Mouse (Mus musculus) hindbrain, embryonic 12.5 days (tissue): ENCODE data around the gene Atp1b2. TPM values are rescaled to one million over a fixed set of nuclear protein-coding genes. Genes with fewer than 3 reads are reported as not detected.
"Not testable (repeated sequence)": the region's sequence is repeated elsewhere in the genome, so short reads cannot be mapped to it uniquely, and the experiment has no call there.

ENCODE experiments used
- ATAC-seq: fragments of 200-750 bp; cut with Nextera tagmentation; 2 replicates; pipeline ENCODE4 v1.8.0; 2017; ENCODE audit warnings: moderate TSS enrichment; ENCODE audit not compliant: low FRiP score
- H3K27ac ChIP-seq: fragments of 300-500 bp; sonication (generic); 2 replicates; pipeline ENCODE4 v1.5.1; 2016; ENCODE audit warnings: mild to moderate bottlenecking
- H3K27me3 ChIP-seq: fragments of 300-500 bp; sonication (generic); 2 replicates; pipeline ENCODE4 v1.6.1; 2016; ENCODE audit warnings: mild to moderate bottlenecking
- H3K36me3 ChIP-seq: fragments of 300-500 bp; sonication (generic); 2 replicates; pipeline ENCODE4 v1.6.1; 2016; ENCODE audit warnings: mild to moderate bottlenecking
- H3K4me1 ChIP-seq: fragments of 300-500 bp; sonication (generic); 2 replicates; pipeline ENCODE4 v1.6.1; 2016
- H3K4me2 ChIP-seq: fragments of 300-500 bp; sonication (generic); replicated peaks from 2 replicates; pipeline ENCODE4 v1.6.1; 2016; ENCODE audit warnings: mild to moderate bottlenecking
- H3K4me3 ChIP-seq: fragments of 300-500 bp; sonication (generic); 2 replicates; pipeline ENCODE4 v1.5.1; 2016; ENCODE audit warnings: mild to moderate bottlenecking
- H3K9ac ChIP-seq: fragments of 300-500 bp; sonication (generic); 2 replicates; pipeline ENCODE4 v1.6.1; 2016; ENCODE audit warnings: mild to moderate bottlenecking, moderate library complexity
- H3K9me3 ChIP-seq: fragments of 300-500 bp; sonication (generic); replicated peaks from 2 replicates; pipeline ENCODE4 v1.6.1; 2016; ENCODE audit warnings: mild to moderate bottlenecking
- WGBS: fragments of 180-500 bp; shearing (Covaris S2); methylation state at CpG from one replicate; pipeline ENCODE4 v1.1.7; 2016; 5-methylcytosine and 5-hydroxymethylcytosine counted together
- polyA plus RNA-seq: library from polyadenylated mRNA; unstranded; fragments of >200 nt; fragmentation: Nextera tagmentation; extraction: Ambion mirVana; gene quantifications from 2 replicates; pipeline ENCODE4 v1.2.1, GENCODE M21; 2016

Atp1b2 gene
- polyA plus RNA-seq, 1 experiment from 2014 or later: 12.1 TPM

GRCm38 (mm10) chr11:69621571-69622268 is 16.0 kb upstream of the Atp1b2 start, which contains the start of gene Sat2:
Gene Sat2, plus strand, starts transcription at chr11:69622024.
- H3K27ac ChIP-seq: peak within 1 kb of the TSS; percentile 75

DNA sequence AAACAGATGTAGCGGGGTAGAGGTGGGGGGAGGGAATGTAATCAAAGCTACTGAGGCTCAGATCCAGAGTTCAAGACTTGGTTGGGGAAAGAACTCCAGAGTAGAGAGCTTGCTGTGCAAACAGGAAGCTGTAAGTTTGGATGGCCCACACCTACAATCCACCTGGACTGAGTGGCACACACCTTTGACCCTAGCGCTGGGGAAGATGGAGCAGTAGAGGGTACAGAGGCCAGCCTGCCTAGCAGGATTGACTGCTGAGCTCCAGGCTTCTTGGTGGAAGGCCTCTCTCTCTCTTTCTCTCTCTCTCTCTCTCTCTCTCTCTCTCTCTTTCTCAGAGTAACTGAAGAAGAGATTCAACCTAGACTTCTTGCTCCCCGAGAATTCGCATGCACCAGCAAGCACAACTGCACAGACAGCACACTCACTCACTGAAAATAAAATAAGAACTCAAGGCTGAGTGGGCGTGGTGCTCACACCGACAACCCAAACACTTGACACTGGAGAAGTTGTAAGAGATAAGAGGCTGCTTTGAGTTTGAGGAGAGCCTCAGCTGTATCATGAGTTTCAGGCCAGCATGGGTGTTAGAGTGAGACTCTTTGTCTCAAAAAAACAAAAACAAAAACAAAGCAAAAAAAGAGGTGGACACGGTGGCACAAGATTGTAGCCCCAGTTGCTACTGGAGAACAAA is 14.8 kb upstream of the Atp1b2 start:
- H3K4me1 ChIP-seq: peaks cover 16% of the 10 kb centered on the region
- ATAC-seq: no peak
- no peak overlapping the region for H3K9ac ChIP-seq
- H3K36me3 ChIP-seq: no peaks in the 10 kb centered on the region
- no peaks in the 10 kb centered on the region for H3K9me3 ChIP-seq
- no peak overlapping the region for H3K27ac ChIP-seq
- no peak overlapping the region for H3K4me2 ChIP-seq
- WGBS: 90% methylated on average over 7 of the region's 7 CpGs
- H3K4me3 ChIP-seq: no peak overlapping the region
- peaks cover 4% of the 10 kb centered on the region; the same call in 1 of the 2 replicates for H3K27me3 ChIP-seq

More at GRCm38 (mm10) chr11:69621571-69622268, 16.0 kb upstream of the Atp1b2 start, which contains the start of gene Sat2:
- H3K4me2 ChIP-seq: peak within 1 kb of the TSS; percentile 74
- ATAC-seq: peak; percentile 81
- no peaks in the 10 kb centered on the region for H3K36me3 ChIP-seq
- peaks cover 2% of the 10 kb centered on the region; the same call in 1 of the 2 replicates for H3K27me3 ChIP-seq
- no peaks in the 10 kb centered on the region for H3K9me3 ChIP-seq
- WGBS: 1% methylated on average over 20 of the region's 20 CpGs
- peaks cover 16% of the 10 kb centered on the region for H3K4me1 ChIP-seq
- peak within 1 kb of the TSS; percentile 48 for H3K4me3 ChIP-seq
- peak within 1 kb of the TSS; percentile 78 for H3K9ac ChIP-seq

DNA sequence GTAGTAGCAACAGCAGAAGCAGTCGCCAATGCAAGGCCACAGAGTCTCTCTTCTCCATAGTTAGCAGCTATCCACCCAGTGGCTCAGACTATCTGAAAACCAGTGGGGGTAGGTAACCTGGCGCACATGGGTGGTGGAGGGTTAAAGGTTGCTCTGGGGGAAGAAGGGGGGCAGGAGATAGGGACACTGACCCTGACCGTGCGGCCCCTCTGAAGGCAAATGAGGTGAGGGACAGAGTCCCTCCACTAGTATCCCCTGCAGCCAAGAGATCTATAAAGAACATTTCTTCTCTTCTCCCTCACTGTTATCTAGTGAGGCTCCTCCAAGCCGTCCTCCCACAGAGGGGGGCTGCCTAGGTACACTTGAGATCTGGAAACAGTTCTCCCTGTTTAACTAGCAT is 12.1 kb upstream of the Atp1b2 start, which contains the start of gene Shbg:
TSS of gene Shbg (minus strand) at position 101 of the 400 bp plus-strand sequence.
- H3K4me2 ChIP-seq: no peak within 1 kb of the TSS
- H3K9me3 ChIP-seq: no peaks in the 10 kb centered on the region
- H3K27me3 ChIP-seq: peaks cover 6% of the 10 kb centered on the region; the same call in 1 of the 2 replicates
- H3K4me3 ChIP-seq: no peak within 1 kb of the TSS
- H3K9ac ChIP-seq: no peak within 1 kb of the TSS
- no peaks in the 10 kb centered on the region for H3K36me3 ChIP-seq
- H3K27ac ChIP-seq: no peak within 1 kb of the TSS
- H3K4me1 ChIP-seq: peaks cover 15% of the 10 kb centered on the region
- WGBS: 79% methylated on average over 5 of the region's 5 CpGs
- ATAC-seq: no peak

GRCm38 (mm10) chr11:69616781-69617180 is 11.0 kb upstream of the Atp1b2 start:
- H3K4me1 ChIP-seq: peaks cover 8% of the 10 kb centered on the region
- H3K4me3 ChIP-seq: no peak overlapping the region
- peaks cover 6% of the 10 kb centered on the region; the same call in 1 of the 2 replicates for H3K27me3 ChIP-seq
- H3K27ac ChIP-seq: no peak overlapping the region
- H3K9me3 ChIP-seq: no peaks in the 10 kb centered on the region
- no peaks in the 10 kb centered on the region for H3K36me3 ChIP-seq
- H3K9ac ChIP-seq: no peak overlapping the region
- WGBS: 42% methylated on average over 10 of the region's 10 CpGs
- ATAC-seq: no peak
- H3K4me2 ChIP-seq: no peak overlapping the region

- not testable (repeated sequence) for H3K27me3 ChIP-seq, H3K4me1 ChIP-seq, ATAC-seq, H3K27ac ChIP-seq, H3K4me2 ChIP-seq, H3K4me3 ChIP-seq, H3K9me3 ChIP-seq, H3K36me3 ChIP-seq, H3K9ac ChIP-seq
- 57% methylated on average over 11 of the region's 11 CpGs for WGBS
Observed at GRCm38 (mm10) chr11:69614257-69614588, 8.5 kb upstream of the Atp1b2 start.

DNA sequence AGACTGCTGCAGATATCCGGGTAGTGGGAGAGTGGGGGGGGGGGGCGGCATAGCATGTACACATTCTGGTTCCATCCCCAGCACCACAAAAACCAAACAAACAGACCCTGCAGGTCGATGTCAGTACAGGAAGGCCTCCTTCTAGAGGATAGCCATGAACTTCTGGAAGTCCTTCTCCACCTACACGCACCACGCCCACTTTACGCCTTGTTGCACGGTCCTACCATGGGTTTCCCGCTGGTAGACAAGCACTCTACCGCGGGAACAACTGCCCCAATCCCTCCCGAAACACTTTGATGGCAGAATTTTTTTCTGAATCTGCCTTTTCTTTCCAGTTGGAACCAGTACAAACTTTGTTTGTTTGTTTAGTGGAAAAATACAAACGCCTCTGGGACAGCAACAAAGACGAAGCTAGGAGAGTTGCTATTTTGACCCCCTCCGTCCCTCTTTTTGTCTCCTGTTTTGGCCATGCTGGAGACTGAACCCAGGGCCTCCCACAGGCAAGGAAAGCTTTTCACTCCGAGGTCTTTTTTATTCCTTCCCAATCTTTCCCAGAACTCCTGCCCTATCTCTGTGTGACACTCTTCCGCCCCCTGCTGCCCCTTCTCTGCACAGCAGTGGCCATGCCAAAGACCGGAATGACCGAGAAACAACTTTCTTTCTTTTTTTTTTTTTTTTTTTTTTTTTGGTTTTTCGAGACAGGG is 8.0 kb upstream of the Atp1b2 start:
- Histone ChIP-seq H3K4me3 (no peak overlapping the region), H3K27ac (no peak overlapping the region), H3K9ac (peak overlapping the region; percentile 18; the same call in 1 of the 2 replicates), H3K9me3 (no peaks in the 10 kb centered on the region), H3K27me3 (peaks cover 6% of the 10 kb centered on the region; the same call in 1 of the 2 replicates), H3K4me1 (peaks cover 4% of the 10 kb centered on the region), H3K36me3 (no peaks in the 10 kb centered on the region), H3K4me2 (0 out of 2 replicates have a peak overlapping the region, but pooled peaks have one; percentile 16)
- 9% methylated on average over 19 of the region's 19 CpGs for WGBS
- ATAC-seq: no peak

DNA sequence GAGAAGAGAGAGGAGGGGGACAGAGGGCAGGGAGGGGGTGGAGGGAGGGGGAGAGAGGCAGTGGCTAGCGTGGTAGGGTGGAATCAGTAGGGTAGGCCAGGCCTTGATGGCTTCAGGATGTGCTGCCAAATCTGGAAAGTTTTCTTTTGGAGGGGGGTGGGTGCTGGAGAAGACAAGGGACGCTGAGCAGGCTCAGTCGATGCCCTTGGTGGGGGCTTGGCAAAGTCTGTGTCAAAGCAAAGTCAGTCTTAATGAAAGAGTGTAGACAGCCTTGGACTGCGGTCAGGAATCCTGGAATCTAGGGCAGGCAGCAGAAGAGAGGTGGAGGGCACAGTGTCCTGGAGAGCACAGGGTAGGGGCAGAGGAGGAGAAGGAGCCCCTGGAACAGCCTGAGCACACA is 5.2 kb upstream of the Atp1b2 start:
- 63% methylated on average over 4 of the region's 4 CpGs for WGBS
- H3K4me1 ChIP-seq: peaks cover 8% of the 10 kb centered on the region
- no peak overlapping the region for H3K9ac ChIP-seq
- H3K4me2 ChIP-seq: no peak overlapping the region
- no peak overlapping the region for H3K4me3 ChIP-seq
- no peak for ATAC-seq
- peaks cover 2% of the 10 kb centered on the region; the same call in 1 of the 2 replicates for H3K27me3 ChIP-seq
- H3K27ac ChIP-seq: no peak overlapping the region
- no peaks in the 10 kb centered on the region for H3K9me3 ChIP-seq
- H3K36me3 ChIP-seq: no peaks in the 10 kb centered on the region

DNA sequence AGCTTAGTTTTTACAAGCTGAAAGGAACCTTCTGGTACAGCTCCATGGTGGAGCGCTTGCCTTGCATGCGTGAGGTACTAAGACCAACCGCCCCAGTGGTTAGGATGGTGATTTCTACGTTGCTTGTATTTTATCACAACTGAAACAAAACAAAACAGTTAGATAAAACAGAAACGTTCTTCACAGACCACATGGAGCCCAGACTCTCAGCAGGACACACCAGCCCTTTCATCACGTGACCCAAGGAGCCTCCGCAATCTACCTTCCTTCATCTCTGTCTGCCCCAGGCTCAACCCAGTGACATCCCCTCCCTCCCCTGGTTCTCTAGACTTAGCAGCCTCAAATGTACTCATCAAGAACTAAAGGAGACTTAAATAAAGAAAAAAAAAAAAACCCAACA is 3.7 kb upstream of the Atp1b2 start:
- Histone ChIP-seq H3K4me1 (peaks cover 14% of the 10 kb centered on the region), H3K4me2 (no peak overlapping the region), H3K27ac (no peak overlapping the region), H3K9ac (no peak overlapping the region), H3K9me3 (no peaks in the 10 kb centered on the region), H3K27me3 (peaks cover 2% of the 10 kb centered on the region; the same call in 1 of the 2 replicates), H3K4me3 (no peak overlapping the region), H3K36me3 (no peaks in the 10 kb centered on the region)
- 55% methylated on average over 7 of the region's 7 CpGs for WGBS
- no peak for ATAC-seq

GRCm38 (mm10) chr11:69608525-69608924 is 2.8 kb upstream of the Atp1b2 start:
- no peak overlapping the region for H3K9ac ChIP-seq
- no peaks in the 10 kb centered on the region for H3K36me3 ChIP-seq
- H3K27ac ChIP-seq: no peak overlapping the region
- peaks cover 17% of the 10 kb centered on the region for H3K4me1 ChIP-seq
- no peak overlapping the region for H3K4me3 ChIP-seq
- ATAC-seq: no peak
- H3K27me3 ChIP-seq: peaks cover 2% of the 10 kb centered on the region; the same call in 1 of the 2 replicates
- no peak overlapping the region for H3K4me2 ChIP-seq
- WGBS: 78% methylated on average over 3 of the region's 3 CpGs
- H3K9me3 ChIP-seq: no peaks in the 10 kb centered on the region

DNA sequence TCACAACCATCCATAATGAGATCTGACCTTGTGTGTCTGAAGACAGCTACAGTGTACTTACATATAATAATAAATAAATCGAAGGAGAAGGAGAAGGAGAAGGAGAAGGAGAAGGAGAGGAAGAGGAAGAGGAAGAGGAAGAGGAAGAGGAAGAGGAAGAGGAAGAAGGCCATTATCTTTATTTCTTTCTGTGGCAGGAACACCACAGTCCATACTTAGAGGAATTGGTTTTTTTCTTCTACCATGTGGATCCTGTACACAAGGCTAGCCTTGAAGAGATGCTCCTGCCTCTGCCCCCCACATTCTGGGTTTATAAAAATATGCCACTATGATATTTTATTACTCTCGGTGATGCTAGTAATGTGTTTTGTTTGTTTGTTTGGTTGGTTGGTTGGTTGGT is 1.1 kb upstream of the Atp1b2 start:
- WGBS: 93% methylated on average over 2 of the region's 2 CpGs
- ATAC-seq: no peak
- H3K4me2 ChIP-seq: no peak overlapping the region
- no peaks in the 10 kb centered on the region for H3K36me3 ChIP-seq
- H3K4me3 ChIP-seq: no peak overlapping the region
- no peak overlapping the region for H3K9ac ChIP-seq
- no peaks in the 10 kb centered on the region for H3K9me3 ChIP-seq
- no peak overlapping the region for H3K27ac ChIP-seq
- peaks cover 17% of the 10 kb centered on the region; the same call in 1 of the 2 replicates for H3K4me1 ChIP-seq
- H3K27me3 ChIP-seq: peaks cover 5% of the 10 kb centered on the region; the same call in 1 of the 2 replicates

GRCm38 (mm10) chr11:69606491-69606795 is 701 bp upstream of the Atp1b2 start:
- peaks cover 17% of the 10 kb centered on the region; the same call in 1 of the 2 replicates for H3K4me1 ChIP-seq
- no peak for ATAC-seq
- H3K4me2 ChIP-seq: peak overlapping the region; percentile 100
- H3K9me3 ChIP-seq: no peaks in the 10 kb centered on the region
- peak overlapping the region; percentile 15 for H3K9ac ChIP-seq
- H3K36me3 ChIP-seq: no peaks in the 10 kb centered on the region
- WGBS: 61% methylated on average over 2 of the region's 2 CpGs
- H3K27ac ChIP-seq: 0 out of 2 replicates have a peak overlapping the region, but pooled peaks have one; percentile 23
- H3K27me3 ChIP-seq: peaks cover 5% of the 10 kb centered on the region; the same call in 1 of the 2 replicates
- H3K4me3 ChIP-seq: peak overlapping the region; percentile 63
